Mouse (Mus musculus): ENCODE measurements around the gene Selp.

DNA sequence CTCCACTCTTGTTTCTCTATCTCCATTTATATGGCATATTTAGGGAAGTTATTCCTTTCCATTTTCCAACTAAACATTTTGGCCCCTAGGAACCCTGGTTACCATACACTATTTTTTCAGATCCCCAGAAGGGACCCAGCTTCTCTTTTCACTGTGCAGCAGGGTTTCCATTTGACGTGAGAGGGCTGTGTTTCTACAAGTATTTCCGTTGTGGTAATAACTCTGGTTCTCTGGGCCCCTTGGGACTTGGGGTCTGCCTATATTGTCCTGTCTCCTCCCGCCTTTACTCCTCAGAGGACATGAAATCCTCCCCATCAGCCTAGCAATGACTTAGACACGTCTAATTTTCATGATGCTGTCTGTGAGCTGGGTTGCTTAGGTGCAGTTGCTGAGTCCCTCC lies 24.4 kb downstream of the Selp start:
- TF ChIP-seq CTCF (IDR thresholded peaks at IDR 0.05; ENCODE audit: low read depth, low read length) (no peak), GATA2 (IDR thresholded peaks at IDR 0.05; ENCODE audit: borderline replicate concordance, low read depth, low read length) (no peak), GATA1 (IDR thresholded peaks at IDR 0.05; ENCODE audit: borderline replicate concordance, low read length) (no peak)
